Mouse (Mus musculus) kidney, postnatal 0 days (tissue): ENCODE results near the gene Tapt1. TPM values are rescaled to one million over a fixed set of nuclear protein-coding genes. Genes with fewer than 3 reads are reported as not detected.

ENCODE experiments used
- ATAC-seq: fragments of 200-750 bp; cut with Nextera tagmentation; replicated peaks from 2 replicates; pipeline ENCODE4 v1.8.0; 2017; ENCODE audit warnings: low read depth, moderate number of reproducible peaks, moderate TSS enrichment, moderate library complexity; ENCODE audit not compliant: low FRiP score
- DNase-seq: peaks from one replicate; pipeline ENCODE4 v3.0.0-alpha.2; 2016; ENCODE audit warnings: low spot score
- H3K27ac ChIP-seq: fragments of 300-500 bp; sonication (generic); 2 replicates; pipeline ENCODE4 v1.5.1; 2014; ENCODE audit warnings: mild to moderate bottlenecking
- H3K27me3 ChIP-seq: fragments of 300-500 bp; sonication (generic); 2 replicates; pipeline ENCODE4 v1.6.1; 2014; ENCODE audit warnings: low read length, mixed read lengths; ENCODE audit not compliant: insufficient read depth
- H3K36me3 ChIP-seq: fragments of 300-500 bp; sonication (generic); 2 replicates; pipeline ENCODE4 v1.6.1; 2014; ENCODE audit warnings: low read length, mixed read lengths; ENCODE audit not compliant: insufficient read depth
- H3K4me1 ChIP-seq: fragments of 300-500 bp; sonication (generic); replicated peaks from 2 replicates; pipeline ENCODE4 v1.6.1; 2014; ENCODE audit warnings: antibody characterized with exemption, low read length, mixed read lengths; ENCODE audit not compliant: insufficient read depth
- H3K4me2 ChIP-seq: fragments of 300-500 bp; sonication (generic); 2 replicates; pipeline ENCODE4 v1.6.1; 2014; ENCODE audit warnings: mild to moderate bottlenecking, low read length, moderate library complexity, mixed read lengths
- H3K4me3 ChIP-seq: fragments of 300-500 bp; sonication (generic); replicated peaks from 2 replicates; pipeline ENCODE4 v1.5.1; 2014; ENCODE audit warnings: low read depth, low read length
- H3K9ac ChIP-seq: fragments of 300-500 bp; sonication (generic); 2 replicates; pipeline ENCODE4 v1.6.1; 2014; ENCODE audit warnings: low read depth, low read length
- H3K9me3 ChIP-seq: fragments of 300-500 bp; sonication (generic); replicated peaks from 2 replicates; pipeline ENCODE4 v1.6.1; 2016; ENCODE audit warnings: low read length, inconsistent platforms, mixed read lengths
- CTCF ChIP-seq: IDR thresholded peaks from 2 replicates; pipeline ENCODE4 v1.5.1; 2016; ENCODE audit warnings: antibody characterized with exemption, low read depth, mild to moderate bottlenecking, moderate library complexity
- WGBS: fragments of 180-500 bp; shearing (Covaris S2); extraction: QIAGEN DNeasy Blood & Tissue Kit; methylation state at CpG from one replicate; pipeline ENCODE4 v1.1.7; 2014; 5-methylcytosine and 5-hydroxymethylcytosine counted together
- polyA plus RNA-seq: library from polyadenylated mRNA; unstranded; fragments of >200 nt; fragmentation: Nextera tagmentation; extraction: Ambion mirVana; gene quantifications from 2 replicates; pipeline ENCODE4 v1.2.1, GENCODE M21; 2015

Tapt1 gene
- polyA plus RNA-seq, 1 experiment from 2014 or later, result 27.4 TPM

DNA sequence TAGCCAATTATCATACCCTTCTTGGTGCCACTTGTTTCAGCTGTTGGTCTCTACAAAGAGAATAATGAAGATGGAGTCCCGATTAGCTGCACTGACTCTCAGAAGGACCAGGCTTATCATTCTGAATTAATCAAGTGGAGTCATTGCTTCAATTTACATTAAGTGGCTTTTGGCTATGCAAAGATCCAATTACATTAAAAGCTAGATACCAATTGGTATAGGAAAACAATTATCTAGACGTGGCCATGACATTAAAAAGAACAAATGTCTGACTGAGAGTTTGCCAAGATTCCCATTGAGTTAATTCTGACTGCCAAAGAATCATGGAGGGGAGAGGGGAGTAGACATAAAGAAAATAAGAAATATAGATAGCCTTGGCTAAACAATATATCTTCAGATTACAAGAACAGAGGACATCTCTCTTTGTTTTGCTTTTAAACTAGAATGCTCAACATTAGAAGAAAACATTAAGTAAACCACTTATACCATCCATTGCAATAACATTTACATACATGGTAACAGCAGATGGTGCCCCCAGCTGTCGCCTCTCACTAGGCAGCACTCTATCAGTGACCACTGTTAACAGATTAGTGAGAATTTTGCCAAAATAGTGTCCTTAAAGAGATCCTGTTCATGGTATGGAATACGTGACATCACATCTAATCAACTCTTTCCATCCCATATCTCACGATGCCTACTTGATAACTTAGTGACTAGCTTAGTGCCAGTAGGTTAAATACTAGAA, 24.0 kb upstream of the Tapt1 start:
- WGBS, result 77% methylated on average over 5 of the region's 5 CpGs
- ATAC-seq (no peak), DNase-seq (no peak)
- H3K36me3 ChIP-seq, result no peaks in the 10 kb centered on the region
- H3K4me3 ChIP-seq, result no peak overlapping the region
- no peak overlapping the region for H3K9ac ChIP-seq
- H3K4me2 ChIP-seq, result no peak overlapping the region
- H3K9me3 ChIP-seq, result no peaks in the 10 kb centered on the region
- no peak overlapping the region for H3K27ac ChIP-seq
- H3K27me3 ChIP-seq, result no peaks in the 10 kb centered on the region
- H3K4me1 ChIP-seq, result no peaks in the 10 kb centered on the region
- TF ChIP-seq CTCF, result no peak

DNA sequence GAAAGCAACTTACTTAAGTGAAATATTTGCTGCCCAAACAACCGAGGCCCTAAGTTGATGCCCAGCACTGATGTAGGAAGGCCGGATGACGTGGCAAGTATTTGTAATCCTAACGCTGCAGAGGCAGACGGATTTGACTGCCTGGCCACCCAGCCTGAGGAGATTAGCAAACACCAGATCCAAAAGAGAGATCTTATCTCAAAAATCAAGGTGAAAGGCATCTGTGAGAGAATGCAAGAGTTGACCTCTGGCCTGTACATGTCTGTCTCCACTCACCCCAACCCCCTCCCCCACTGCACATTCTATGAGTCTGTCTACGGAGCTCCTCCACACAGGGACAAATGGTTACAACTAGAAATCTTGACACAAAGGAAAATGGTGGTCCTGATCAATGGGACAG, 22.9 kb upstream of the Tapt1 start:
- Histone ChIP-seq H3K9me3 (no peaks in the 10 kb centered on the region), H3K9ac (no peak overlapping the region), H3K27me3 (no peaks in the 10 kb centered on the region), H3K27ac (no peak overlapping the region), H3K4me1 (no peaks in the 10 kb centered on the region), H3K36me3 (no peaks in the 10 kb centered on the region), H3K4me3 (no peak overlapping the region), H3K4me2 (no peak overlapping the region)
- WGBS, result 81% methylated on average over 6 of the region's 6 CpGs
- no peak for DNase-seq
- ATAC-seq, result no peak
- no peak for TF ChIP-seq CTCF

DNA sequence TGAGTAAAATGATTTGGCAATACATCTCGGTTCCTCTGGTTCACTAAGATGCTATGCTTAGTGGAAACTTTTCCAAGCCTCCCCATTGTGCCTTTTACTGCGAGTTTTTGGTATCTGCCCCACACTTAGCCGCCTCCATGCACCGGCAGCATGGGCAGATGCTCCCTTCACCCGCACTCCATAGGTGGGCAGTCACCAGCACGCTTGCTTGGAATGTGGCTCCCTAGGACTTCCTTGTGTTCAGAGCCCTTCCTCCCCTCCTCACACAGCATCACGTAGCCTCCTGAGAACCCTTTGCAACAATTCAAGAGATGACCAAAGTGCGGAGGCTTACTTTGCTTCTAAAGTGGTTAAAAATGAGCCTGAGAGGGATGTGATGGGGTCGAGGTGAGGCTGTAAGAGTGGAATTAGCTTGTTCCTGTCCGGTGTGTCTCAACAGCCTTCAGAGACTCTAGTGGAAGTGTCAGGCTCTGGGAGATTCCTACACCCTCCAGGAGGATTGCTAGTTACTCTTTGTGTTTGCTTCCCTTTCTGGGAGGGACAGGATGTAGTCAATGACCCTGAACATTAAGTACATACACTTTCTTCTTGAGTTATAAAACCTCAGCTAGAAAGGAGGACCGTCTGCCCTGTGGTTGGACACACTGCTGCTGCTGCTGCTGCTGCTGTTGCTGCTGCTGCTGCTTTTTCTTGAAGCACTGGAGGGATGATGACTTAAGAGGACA, 20.2 kb upstream of the Tapt1 start:
- H3K9me3 ChIP-seq, result no peaks in the 10 kb centered on the region
- no peak for TF ChIP-seq CTCF
- H3K27me3 ChIP-seq, result no peaks in the 10 kb centered on the region
- WGBS, result 10% methylated on average over 11 of the region's 11 CpGs
- H3K4me3 ChIP-seq, result no peak overlapping the region
- H3K4me2 ChIP-seq, result peak overlapping the region; percentile 11; the same call in 1 of the 2 replicates
- ATAC-seq (peak; percentile 76), DNase-seq (peak; percentile 72)
- 0 out of 2 replicates have a peak overlapping the region, but pooled peaks have one; percentile 27 for H3K27ac ChIP-seq
- H3K4me1 ChIP-seq, result no peaks in the 10 kb centered on the region
- H3K36me3 ChIP-seq, result no peaks in the 10 kb centered on the region
- no peak overlapping the region for H3K9ac ChIP-seq

GRCm38 (mm10) chr5:44244894-44245423, 18.5 kb upstream of the Tapt1 start:
- no peak for DNase-seq
- 74% methylated on average over 7 of the region's 7 CpGs for WGBS

DNA sequence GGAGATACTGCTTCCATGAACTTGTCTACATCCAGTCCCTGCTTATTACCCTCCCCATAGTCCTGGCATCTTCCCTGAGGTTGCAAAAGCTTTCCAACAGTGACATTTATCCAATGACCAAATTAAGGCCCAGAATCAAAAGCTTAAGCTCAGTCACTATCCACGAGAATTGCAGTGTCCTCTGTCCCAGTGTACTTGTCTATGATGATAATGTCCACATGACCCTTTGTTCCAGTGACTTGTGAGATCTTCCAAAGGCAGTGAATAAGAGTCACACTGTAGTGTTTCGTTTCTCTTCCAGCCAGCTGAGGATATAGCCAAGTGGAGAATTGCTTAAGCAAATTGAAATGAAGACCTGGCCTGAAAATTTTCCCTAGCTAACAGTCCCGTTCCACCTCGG, 16.4 kb upstream of the Tapt1 start:
- Histone ChIP-seq H3K36me3 (no peaks in the 10 kb centered on the region), H3K27me3 (no peaks in the 10 kb centered on the region), H3K4me1 (no peaks in the 10 kb centered on the region), H3K9ac (no peak overlapping the region), H3K4me2 (no peak overlapping the region), H3K27ac (no peak overlapping the region), H3K9me3 (no peaks in the 10 kb centered on the region), H3K4me3 (no peak overlapping the region)
- 89% methylated on average over 4 of the region's 4 CpGs for WGBS
- no peak for ATAC-seq
- no peak for DNase-seq
- no peak for TF ChIP-seq CTCF

More at GRCm38 (mm10) chr5:44244894-44245423, 18.5 kb upstream of the Tapt1 start:
- Histone ChIP-seq H3K9me3 (no peaks in the 10 kb centered on the region), H3K4me2 (no peak overlapping the region), H3K4me3 (no peak overlapping the region), H3K4me1 (no peaks in the 10 kb centered on the region), H3K36me3 (no peaks in the 10 kb centered on the region), H3K27me3 (no peaks in the 10 kb centered on the region), H3K27ac (no peak overlapping the region), H3K9ac (no peak overlapping the region)
- no peak for ATAC-seq
- TF ChIP-seq CTCF, result peak; percentile 38; the same call in 1 of the 2 replicates

DNA sequence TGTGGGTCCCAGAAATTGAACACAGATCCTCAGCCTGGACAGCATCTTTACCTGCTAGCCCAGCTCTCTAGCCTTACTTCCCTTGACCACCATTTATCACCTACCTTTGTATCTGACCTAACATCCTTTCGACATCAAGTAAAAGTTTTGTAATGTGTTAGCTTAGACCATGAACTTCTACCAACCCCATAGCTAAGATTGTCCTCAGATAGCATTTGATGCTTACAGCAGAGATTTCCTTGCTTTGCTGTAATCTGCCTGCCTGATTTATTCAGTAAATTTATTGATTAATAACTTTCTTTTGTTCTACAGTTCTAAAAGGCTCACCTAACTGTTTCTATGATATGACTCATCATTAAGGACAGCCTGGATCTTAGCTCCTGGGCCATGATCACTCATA, 15.3 kb upstream of the Tapt1 start:
- no peak for DNase-seq
- TF ChIP-seq CTCF, result no peak
- Histone ChIP-seq H3K4me2 (no peak overlapping the region), H3K36me3 (no peaks in the 10 kb centered on the region), H3K27ac (no peak overlapping the region), H3K27me3 (no peaks in the 10 kb centered on the region), H3K4me3 (no peak overlapping the region), H3K9me3 (no peaks in the 10 kb centered on the region), H3K9ac (no peak overlapping the region), H3K4me1 (no peaks in the 10 kb centered on the region)
- ATAC-seq, result no peak
- 100% methylated on average over 1 of the region's 1 CpGs for WGBS
